Mouse (Mus musculus) 3T3-L1 (cell line): Measurements from ENCODE around the gene Adcy4.
A peak's percentile ranks its signal among the peaks of the same experiment; 100 is the strongest.

Experiments used
- DNase-seq: peaks from one replicate; pipeline ENCODE4 v3.0.0-alpha.2; 2015; ENCODE audit warnings: low read depth, low spot score

Gene Adcy4

DNA sequence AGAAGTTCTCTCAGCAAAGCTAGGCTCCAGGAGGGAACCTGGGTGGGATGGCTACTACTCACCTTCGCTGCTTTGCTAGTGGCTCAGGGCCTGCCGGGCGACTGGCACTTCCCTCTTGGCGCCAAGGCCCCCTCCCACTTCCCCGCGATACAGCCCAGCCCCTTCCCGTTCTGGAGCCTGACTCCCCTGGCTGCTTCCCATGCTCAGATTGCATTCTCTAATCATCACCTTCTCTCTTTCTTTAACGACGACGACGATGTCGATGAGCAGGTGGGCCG, at the start of gene Adcy4:
Gene Adcy4 (minus strand): TSS at position 138 of the 278 bp plus-strand sequence.
- no peak for DNase-seq

DNA sequence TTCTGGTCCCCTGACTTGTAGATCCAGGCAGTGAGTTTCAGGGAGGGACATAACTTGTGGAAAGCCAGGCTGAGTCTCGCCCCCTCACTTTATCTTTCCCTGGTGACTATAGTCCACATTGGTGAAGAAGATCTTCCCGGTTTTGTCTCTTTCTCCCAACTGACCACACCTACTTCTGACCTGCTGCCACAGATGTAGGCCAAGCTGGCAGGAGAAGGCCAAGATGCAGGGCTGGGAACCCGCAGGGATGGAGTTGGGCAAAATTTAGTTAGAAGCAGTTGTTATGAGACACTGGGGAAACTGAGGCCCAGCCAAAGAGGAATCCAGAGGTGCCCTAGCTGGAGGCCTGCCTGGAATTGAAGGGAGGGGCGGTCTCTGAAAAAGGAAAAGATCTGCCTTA, 49.2 kb upstream of the Adcy4 start:
- DNase-seq: no peak

DNA sequence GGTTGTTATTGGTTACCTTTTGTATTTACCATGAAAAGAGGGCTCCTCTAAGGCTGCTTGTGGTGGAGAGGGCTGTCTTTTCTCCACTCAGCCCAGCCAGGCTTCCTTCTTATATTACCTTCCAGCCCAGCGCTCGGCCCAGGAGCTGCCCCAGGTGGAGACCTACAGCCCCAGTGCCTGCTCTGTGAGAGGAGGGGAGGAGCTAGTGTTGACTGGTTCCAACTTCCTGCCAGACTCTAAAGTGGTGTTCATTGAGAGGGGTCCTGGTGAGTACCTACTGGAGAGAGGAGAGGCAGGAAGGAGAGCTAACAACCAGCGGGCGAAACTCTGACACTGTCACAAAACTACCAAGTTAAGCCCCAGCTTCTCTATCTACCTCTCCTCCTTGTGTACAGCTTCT, 46.4 kb upstream of the Adcy4 start:
- no peak for DNase-seq

GRCm38 (mm10) chr14:55829854-55830253, 46.0 kb upstream of the Adcy4 start:
- DNase-seq: no peak

DNA sequence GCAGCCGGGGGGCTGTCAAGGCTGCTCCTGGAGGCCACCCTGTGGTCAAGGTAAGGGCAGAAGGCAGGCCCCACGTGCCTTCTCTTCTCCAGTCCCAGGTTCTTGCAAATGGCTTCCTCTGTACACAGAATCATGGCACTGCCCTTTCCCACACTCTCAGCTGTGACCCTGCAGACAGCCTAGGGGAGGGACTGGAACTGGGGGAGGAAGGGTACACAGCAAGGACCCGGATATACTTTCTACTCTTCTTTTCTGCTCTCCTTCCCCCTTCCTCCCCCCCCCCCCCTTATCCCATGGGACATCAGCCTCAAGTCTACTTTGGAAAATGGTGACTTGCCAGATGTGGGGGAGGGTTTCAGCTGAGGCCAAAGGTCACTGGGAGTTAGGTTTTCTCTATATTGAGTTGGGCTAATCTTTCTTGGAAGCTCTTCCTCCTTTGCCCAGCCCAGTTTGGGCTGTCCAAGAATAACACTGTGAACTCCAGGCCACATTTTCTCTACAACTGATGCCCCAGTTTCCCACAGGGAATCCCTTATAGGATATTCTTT, 44.9 kb upstream of the Adcy4 start:
- no peak for DNase-seq

DNA sequence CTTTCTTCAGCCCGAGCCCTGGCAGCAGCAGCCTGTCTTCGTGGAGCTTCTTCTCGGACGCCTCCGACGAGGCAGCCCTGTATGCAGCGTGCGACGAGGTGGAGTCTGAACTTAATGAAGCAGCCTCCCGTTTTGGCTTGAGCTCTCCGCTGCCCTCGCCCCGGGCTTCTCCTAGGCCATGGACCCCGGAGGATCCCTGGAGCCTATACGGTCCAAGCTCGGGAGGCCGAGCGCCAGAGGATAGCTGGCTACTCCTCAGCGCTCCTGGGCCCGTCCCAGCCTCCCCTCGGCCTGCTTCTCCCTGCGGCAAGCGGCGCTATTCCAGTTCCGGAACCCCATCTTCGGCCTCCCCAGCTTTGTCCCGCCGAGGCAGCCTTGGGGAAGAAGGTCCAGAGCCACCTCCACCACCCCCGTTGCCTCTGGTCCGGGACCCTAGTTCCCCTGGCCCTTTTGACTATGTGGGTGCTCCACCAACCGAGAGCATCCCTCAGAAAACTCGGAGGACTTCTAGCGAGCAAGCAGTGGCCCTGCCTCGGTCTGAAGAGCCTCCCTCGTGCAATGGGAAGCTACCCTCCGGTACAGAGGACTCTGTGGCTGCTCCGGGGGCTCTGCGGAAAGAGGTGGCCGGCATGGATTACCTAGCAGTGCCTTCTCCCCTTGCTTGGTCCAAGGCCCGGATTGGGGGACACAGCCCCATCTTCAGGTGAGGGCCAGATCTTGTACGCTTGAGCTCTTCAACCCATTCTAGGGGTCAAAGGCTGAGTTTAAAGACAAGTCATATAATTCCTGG, 42.9 kb upstream of the Adcy4 start:
- no peak for DNase-seq

DNA sequence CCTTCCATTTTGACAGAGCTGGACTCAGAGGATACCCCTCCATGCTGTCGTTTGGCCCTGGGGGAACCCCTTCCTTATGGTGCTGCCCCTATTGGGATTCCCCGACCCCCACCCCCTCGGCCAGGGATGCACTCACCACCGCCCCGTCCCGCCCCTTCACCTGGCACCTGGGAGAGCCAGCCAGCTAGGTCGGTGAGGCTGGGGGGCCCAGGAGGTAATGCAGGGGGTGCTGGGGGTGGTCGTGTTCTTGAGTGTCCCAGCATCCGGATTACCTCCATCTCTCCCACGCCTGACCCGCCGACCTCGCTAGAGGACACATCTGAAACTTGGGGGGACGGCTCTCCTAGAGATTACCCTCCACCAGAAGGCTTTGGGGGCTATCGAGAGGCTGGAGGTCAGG, 42.2 kb upstream of the Adcy4 start:
- no peak for DNase-seq

GRCm38 (mm10) chr14:55825216-55826051, 41.5 kb upstream of the Adcy4 start:
- DNase-seq: no peak

GRCm38 (mm10) chr14:55824481-55825215, 40.8 kb upstream of the Adcy4 start:
- DNase-seq: peak; percentile 47

GRCm38 (mm10) chr14:55824001-55824480, 40.1 kb upstream of the Adcy4 start:
- peak; percentile 63 for DNase-seq

GRCm38 (mm10) chr14:55822991-55823762, 39.3 kb upstream of the Adcy4 start, which contains the start of gene Nfatc4:
Nfatc4 (plus strand) TSS chr14:55823144.
- DNase-seq: peak; percentile 81

DNA sequence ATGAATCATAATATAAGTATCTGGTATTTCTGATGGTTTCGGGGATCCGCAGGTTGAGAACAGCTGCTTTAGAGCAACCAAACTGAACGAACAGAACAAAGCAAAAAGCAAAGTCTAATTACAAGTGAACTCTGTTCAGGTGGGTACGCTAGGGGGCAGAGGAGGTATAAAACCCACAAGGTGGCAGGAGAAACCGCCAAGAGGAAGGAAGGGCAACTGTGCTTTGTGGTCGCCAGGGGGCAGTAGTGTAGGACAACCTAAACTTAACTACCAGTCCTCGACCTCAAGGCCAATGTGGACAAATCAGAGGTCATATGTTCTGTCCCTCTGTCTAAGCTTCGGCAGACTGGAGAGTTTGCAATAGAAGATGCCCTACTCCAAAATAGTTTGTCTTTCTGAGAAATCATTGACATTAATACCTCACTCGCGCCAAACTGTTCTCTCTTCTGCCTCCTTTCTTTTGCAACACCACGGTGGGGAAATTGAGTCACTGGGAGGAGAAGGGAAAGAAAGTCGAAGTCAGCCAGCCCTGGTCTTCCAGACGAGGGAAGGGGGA, 38.6 kb upstream of the Adcy4 start:
- DNase-seq: peak; percentile 90

GRCm38 (mm10) chr14:55820576-55820975, 36.7 kb upstream of the Adcy4 start:
- DNase-seq: no peak

- DNase-seq: no peak
These were observed 36.0 kb upstream of the Adcy4 start for GRCm38 (mm10) chr14:55819845-55820405.

DNA sequence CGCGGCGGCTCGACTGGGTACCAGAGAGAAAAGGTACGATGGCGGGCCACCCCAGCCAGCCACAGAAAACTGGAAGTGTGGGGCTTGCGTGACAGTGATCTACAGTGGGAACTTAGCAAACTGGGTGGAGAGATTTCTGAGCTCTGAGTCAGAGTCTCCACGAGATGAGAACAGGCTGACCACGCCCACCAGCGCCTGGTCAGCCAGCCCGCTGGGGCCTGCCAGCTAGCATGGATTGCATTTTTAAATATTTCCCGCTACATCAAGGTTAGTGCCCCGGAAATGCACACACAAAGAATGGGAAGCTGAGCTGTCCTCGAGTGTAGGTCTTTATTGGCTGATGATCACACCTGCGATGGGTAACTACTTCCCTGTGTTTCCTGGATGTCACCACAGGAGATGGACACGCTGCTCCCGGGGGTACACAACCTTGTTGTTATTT, 31.4 kb upstream of the Adcy4 start:
- peak; percentile 68 for DNase-seq

DNA sequence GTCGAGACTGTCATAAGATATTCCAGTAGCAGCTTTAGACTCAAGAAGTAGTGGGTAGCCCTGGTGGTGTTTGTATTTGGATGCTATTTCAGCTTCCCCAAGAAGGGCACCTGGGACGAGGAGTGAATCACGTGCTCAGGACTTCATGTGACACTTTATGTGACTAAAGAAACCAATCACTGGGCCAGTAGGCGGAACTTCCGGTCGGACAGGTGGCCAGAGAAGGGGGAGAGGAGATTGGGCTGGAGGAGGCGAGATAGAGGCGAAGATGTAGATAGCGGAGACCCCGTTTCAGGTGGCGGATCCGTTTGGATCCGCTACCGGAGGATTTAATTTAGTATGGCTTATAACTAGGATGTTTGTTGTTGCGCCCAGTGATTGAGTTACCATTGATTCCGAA, 31.0 kb upstream of the Adcy4 start:
- no peak for DNase-seq

DNA sequence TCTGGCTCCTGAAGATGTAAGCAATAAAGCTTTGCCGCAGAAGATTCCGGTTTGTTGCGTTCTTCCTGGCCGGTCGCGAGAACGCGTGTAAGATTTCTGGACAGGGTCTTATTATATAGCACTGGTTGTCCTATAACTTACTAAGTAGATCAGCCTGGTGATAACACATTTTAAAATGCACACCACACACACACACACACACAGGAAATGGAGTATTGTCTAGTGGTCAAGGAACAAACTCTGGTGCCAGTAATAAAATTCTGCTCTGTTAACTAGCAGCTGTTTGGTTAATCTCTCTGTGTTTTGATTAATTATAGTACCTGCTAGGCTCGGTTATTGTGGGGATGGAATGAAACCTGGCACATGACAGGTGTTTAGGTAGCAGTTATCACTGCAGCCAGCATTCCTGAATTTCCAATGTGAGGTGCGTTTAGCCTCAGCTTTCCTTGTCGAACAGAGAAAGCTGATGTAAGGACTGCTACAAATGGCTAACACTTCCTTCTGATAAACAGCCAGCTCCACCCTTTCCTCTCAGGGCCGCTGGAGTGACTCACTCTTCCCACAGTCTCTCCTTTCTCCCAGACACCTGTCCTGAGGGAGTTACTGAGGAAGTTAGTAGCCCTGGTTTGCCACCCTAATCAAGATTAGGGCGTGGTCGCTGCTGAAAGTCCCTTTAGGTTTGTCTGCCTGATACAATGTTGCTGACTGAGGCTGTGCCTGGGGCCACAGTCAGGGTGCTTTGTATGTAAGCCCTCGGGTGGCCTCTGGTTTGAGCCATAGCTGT, 11.7 kb upstream of the Adcy4 start:
- peak; percentile 84 for DNase-seq

DNA sequence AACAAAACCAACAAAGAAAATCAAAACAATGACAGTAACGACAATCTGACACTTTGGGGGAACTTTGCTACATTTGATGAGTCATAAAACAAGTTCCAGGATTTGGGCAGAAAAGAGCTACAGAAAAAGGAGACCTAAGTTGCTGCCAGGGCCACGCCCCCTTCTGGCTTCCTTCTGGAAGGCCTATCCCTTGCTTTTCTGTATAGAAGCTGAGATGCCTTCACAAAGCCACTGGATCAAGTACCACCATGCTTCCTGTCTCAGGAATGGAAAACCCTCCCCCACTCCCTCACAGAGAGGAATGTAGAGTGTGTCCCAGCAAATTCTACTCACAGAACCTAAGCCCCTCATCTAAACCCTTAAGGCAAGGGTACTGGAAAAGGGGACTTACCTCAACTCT, 10.1 kb upstream of the Adcy4 start:
- peak; percentile 85 for DNase-seq

DNA sequence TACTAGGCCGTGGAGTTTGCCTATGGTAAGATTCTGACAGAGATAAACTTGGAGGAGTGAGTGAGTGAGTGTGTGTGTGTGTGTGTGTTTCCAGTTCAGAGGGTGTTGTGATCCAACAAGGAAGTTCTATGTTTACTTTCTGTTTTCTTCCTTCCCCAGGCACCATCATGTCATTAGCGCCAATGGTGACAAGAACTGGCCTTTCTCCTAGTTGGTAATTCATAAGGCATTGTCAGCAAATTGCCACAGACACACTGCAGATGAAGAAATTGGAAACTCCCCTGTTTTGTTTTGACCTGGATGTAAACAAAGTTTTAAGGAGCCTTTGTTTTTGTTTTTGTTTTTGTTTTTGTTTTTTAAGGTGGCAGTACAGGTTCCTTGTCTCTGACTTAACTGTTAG, 9.6 kb upstream of the Adcy4 start:
- DNase-seq: no peak
